Mouse (Mus musculus) cerebellum, adult 2 months (tissue): ENCODE measurements at regions not wholly inside any gene's neighbourhood (a gene's known extent, or its start where the extent isn't known, plus 50 kb on each side); places are given as distances from the start of the nearest gene placed in this dataset.

Source experiments
- DNase-seq, 2 experiments: peaks; one replicate each; pipeline ENCODE4 v3.0.0; 2021
- H3K27ac ChIP-seq: fragments of 200-500 bp; 2 replicates; pipeline ENCODE4 v1.5.1; 2012; ENCODE audit warnings: low read length, control low read depth, inconsistent platforms; ENCODE audit not compliant: insufficient read depth
- H3K27me3 ChIP-seq: fragments of 200-500 bp; 2 replicates; pipeline ENCODE4 v1.6.1; 2012; ENCODE audit warnings: inconsistent platforms, mild to moderate bottlenecking, low read length, moderate library complexity; ENCODE audit not compliant: control insufficient read depth, insufficient read depth
- H3K4me1 ChIP-seq: fragments of 200-500 bp; 2 replicates; pipeline ENCODE4 v1.6.1; 2011; ENCODE audit warnings: low read length; ENCODE audit not compliant: control insufficient read depth, insufficient read depth
- H3K4me3 ChIP-seq: fragments of 200-500 bp; replicated peaks from 2 replicates; pipeline ENCODE3; 2011; ENCODE audit warnings: mild to moderate bottlenecking, low read depth, low read length, control low read depth; ENCODE audit not compliant: insufficient read depth
- CTCF ChIP-seq: fragments of 200-500 bp; IDR thresholded peaks from 2 replicates; pipeline ENCODE4 v1.5.1; 2011; ENCODE audit warnings: low read depth, mild to moderate bottlenecking, control low read depth, low read length, moderate library complexity, borderline replicate concordance; ENCODE audit not compliant: insufficient read depth
- POLR2A ChIP-seq: fragments of 200-500 bp; IDR thresholded peaks from 2 replicates; pipeline ENCODE4 v1.6.1; 2011; ENCODE audit warnings: low read length, control low read depth, borderline replicate concordance; ENCODE audit not compliant: insufficient read depth
- WGBS: fragments of 180-500 bp; shearing (Covaris S2); methylation state at CpG from one replicate; pipeline ENCODE4 v1.1.7; 2018; 5-methylcytosine and 5-hydroxymethylcytosine counted together

DNA sequence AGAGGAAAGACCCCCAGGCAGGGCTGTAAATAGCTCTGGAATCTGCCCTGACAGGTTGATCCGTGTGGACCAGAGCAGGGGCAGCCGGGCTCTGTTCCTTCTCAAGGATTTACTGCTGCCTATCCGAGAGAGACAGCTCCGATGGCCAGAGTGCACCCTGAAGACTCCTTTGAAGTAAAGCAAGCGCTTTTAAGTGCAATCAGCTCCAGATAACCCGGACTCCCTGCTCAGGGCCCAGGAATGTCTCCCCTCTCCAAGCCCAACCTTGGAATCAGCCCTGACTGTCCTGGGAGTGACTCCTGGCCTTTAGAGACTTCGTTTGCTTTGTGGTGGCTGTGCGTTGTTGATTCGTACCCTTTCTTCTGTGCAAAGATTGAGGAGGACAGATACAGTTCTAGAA lies 73.2 kb upstream of the Podxl start:
- H3K27me3 ChIP-seq = no peaks in the 10 kb centered on the region; the same call in 1 of the 2 replicates
- H3K27ac ChIP-seq = no peak overlapping the region
- no peak overlapping the region for H3K4me3 ChIP-seq
- 55% methylated on average over 9 of the region's 9 CpGs for WGBS
- no peaks in the 10 kb centered on the region for H3K4me1 ChIP-seq
- no peak for TF ChIP-seq POLR2A
- no peak for TF ChIP-seq CTCF
- no peak for DNase-seq

DNA sequence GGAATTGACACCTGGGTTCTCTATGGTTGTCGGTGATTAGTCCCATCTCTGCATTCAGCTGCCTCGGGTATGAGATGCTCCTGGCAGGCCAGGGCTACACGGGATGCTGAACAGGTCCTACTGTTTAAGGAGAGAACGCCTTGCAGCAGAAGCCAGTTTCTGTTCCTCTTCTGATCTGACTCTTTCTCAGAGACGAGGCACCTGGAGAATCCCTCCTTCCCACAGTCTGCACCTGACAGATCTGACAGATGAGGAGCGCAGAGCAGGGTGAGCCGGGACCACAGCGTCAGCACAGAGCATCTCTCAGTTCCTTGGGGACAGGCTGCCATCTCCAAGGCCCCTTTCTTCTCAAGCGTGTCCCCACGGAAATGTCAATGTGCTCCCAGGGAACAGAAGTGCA lies 68.7 kb upstream of the Podxl start:
- no peaks in the 10 kb centered on the region; the same call in 1 of the 2 replicates for H3K27me3 ChIP-seq
- no peaks in the 10 kb centered on the region for H3K4me1 ChIP-seq
- H3K27ac ChIP-seq = no peak overlapping the region
- no peak for TF ChIP-seq POLR2A
- no peak for TF ChIP-seq CTCF
- no peak overlapping the region for H3K4me3 ChIP-seq
- DNase-seq = no peak
- WGBS = 72% methylated on average over 10 of the region's 10 CpGs

DNA sequence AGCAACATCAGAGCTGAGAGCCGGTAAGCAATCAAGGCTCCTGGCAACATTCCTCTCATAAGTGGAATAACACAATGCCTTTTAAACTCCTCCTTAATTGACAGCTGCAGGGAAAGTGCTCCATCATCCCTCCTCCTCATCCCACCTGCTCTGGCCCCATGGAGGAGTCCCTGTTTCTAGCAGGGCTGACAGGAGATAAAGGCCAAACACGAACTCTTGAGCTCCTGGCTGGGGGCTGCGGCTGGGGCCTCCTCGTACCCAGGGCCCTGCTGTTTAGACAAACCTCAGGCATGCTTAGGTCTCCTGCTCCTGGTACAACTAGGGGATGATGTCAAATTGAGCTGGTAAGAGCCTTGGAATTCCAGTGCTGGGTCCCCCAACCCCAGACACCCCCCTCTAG lies 66.2 kb upstream of the Podxl start:
- 67% methylated on average over 4 of the region's 4 CpGs for WGBS
- H3K4me3 ChIP-seq = no peak overlapping the region
- TF ChIP-seq CTCF (no peak), POLR2A (no peak)
- no peak overlapping the region for H3K27ac ChIP-seq
- H3K27me3 ChIP-seq = no peaks in the 10 kb centered on the region
- H3K4me1 ChIP-seq = no peaks in the 10 kb centered on the region
- DNase-seq = no peak

DNA sequence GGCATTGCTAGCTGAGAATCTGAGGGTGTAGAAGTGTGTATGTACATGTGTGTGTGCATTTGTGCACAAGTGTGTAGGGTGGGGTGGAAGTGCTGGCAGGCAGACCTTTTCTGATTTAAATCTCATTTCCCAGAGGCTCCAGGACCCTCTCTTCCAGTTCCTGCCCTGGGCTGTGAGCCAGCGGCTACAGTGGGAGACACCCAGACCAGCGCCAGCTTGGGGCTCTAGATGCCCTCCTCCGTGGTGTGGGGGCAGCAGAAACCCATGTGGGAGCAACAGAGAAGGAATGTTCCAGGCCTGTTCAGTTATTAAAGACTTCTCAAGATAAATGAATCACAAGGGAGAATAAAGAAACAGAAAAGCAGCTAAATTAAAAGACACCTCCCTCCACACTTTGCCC lies 64.1 kb upstream of the Podxl start:
- 31% methylated on average over 3 of the region's 3 CpGs for WGBS
- no peak for DNase-seq
- no peak for TF ChIP-seq CTCF
- TF ChIP-seq POLR2A = no peak
- Histone ChIP-seq H3K27ac (no peak overlapping the region), H3K4me3 (no peak overlapping the region), H3K4me1 (no peaks in the 10 kb centered on the region), H3K27me3 (no peaks in the 10 kb centered on the region)

DNA sequence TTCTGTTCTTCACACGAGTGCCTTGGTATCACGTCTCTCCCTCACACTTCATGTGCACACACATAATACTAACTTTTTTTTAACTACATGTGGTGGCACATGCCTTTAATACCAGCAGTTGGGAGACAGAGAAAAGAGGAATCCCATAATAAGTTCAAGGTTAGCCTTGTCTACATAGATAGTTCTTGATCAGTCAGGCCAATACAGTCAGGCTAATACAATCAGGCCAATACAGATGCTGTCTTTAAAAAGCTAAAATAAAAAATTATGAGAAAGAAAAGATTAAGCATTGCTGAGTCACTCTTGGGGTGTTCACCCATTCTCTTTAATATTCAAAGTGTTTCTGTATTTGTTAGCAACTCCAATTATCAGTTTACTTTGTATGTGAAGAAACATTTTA lies 61.3 kb upstream of the Podxl start:
- H3K27ac ChIP-seq = no peak overlapping the region
- DNase-seq = no peak
- no peak overlapping the region for H3K4me3 ChIP-seq
- TF ChIP-seq POLR2A = no peak
- no peak for TF ChIP-seq CTCF
- H3K27me3 ChIP-seq = no peaks in the 10 kb centered on the region
- 87% methylated on average over 2 of the region's 2 CpGs for WGBS
- H3K4me1 ChIP-seq = no peaks in the 10 kb centered on the region

DNA sequence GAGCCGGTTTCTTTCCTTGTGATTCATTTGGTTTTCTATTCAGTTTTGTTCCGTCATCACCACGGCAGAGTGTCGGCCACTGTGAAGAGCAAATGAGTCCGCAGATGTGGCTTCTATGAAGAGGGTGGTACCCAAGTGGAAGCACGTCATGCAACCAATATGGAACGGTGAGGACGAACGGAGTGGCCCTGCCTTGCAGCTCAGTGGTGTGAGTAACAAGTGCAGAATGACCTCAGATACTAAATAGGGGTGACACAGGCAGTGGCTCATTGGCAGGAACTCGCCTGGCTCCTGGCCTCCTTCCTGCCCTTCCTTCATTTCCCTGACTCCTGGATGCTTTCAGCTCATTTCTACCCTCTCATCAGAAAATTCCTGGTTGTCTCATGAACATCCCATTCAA lies 60.6 kb upstream of the Podxl start:
- 73% methylated on average over 10 of the region's 10 CpGs for WGBS
- H3K4me1 ChIP-seq = no peaks in the 10 kb centered on the region
- DNase-seq = no peak

DNA sequence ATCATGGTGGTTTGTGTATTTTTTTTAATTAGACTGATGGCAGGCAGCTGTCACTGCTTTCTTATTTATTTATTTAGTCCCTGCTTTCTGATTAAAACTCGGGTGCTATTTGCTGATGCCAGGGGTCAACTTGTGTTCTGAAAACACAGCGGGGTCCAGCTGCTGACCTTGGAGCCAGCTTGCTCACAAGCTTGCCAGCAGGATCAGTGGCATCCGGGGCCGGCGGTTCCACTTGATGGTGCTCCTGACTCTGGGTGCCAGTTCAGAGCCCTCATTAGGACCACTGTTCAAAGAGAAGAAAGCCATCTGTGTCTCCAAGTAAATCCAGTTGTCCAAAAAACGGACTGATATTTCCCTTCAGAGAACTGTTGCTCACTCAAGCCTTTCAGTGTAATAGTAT lies 57.2 kb upstream of the Podxl start:
- H3K4me1 ChIP-seq = no peaks in the 10 kb centered on the region
- no peaks in the 10 kb centered on the region for H3K27me3 ChIP-seq
- 40% methylated on average over 6 of the region's 6 CpGs for WGBS
- no peak overlapping the region for H3K27ac ChIP-seq
- no peak overlapping the region for H3K4me3 ChIP-seq
- no peak for DNase-seq
- no peak for TF ChIP-seq CTCF
- no peak for TF ChIP-seq POLR2A

More for the DNA sequence above, 60.6 kb upstream of the Podxl start:
- Histone ChIP-seq H3K27me3 (no peaks in the 10 kb centered on the region), H3K4me3 (no peak overlapping the region), H3K27ac (no peak overlapping the region)
- TF ChIP-seq CTCF = no peak
- no peak for TF ChIP-seq POLR2A

DNA sequence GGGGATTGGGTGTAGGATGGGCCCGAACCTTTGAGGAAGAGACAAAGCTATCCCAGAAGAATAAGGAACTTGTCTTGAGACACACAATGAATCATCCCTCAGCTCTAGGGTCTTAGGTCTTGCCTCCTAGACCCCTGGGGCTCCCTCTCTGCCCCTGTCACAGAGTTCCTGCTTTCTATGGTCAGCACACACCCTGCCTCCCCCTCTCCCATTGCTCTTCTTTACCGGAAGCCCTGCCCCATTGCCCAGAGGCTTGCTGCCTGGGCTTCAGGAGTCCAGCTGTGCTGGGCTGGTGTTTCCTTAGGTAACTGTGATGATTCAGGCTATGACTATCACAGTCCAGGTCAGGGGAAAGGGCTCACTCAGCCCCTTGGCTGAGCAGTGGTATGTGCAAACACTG lies 55.1 kb upstream of the Podxl start:
- H3K27me3 ChIP-seq = no peaks in the 10 kb centered on the region
- no peaks in the 10 kb centered on the region for H3K4me1 ChIP-seq
- WGBS = 80% methylated on average over 2 of the region's 2 CpGs
- TF ChIP-seq POLR2A = no peak
- no peak for TF ChIP-seq CTCF
- no peak overlapping the region for H3K4me3 ChIP-seq
- no peak for DNase-seq
- no peak overlapping the region for H3K27ac ChIP-seq

DNA sequence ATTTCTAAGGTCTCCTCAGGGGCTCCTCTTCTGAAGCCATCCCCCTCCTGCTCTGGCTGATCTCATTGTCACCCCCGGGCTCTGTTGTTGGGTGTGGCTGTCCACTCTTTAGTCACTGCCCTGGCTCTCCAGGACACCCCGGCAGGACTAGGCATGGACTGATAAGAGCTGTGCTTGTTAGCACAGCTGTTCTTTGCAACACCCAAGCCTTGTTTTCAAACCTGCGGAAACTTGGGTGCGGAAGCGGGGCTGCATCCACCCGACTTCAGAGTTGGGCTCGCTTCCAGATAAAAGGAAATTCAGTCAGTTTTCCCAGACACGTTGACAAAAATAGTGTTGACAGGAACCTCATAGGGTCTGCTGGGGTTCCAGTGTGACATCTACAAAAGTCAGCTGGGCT lies 53.6 kb upstream of the Podxl start:
- H3K4me3 ChIP-seq = no peak overlapping the region
- no peaks in the 10 kb centered on the region for H3K27me3 ChIP-seq
- H3K27ac ChIP-seq = no peak overlapping the region
- no peak for DNase-seq
- H3K4me1 ChIP-seq = no peaks in the 10 kb centered on the region
- 70% methylated on average over 8 of the region's 8 CpGs for WGBS
- TF ChIP-seq POLR2A (no peak), CTCF (no peak)

DNA sequence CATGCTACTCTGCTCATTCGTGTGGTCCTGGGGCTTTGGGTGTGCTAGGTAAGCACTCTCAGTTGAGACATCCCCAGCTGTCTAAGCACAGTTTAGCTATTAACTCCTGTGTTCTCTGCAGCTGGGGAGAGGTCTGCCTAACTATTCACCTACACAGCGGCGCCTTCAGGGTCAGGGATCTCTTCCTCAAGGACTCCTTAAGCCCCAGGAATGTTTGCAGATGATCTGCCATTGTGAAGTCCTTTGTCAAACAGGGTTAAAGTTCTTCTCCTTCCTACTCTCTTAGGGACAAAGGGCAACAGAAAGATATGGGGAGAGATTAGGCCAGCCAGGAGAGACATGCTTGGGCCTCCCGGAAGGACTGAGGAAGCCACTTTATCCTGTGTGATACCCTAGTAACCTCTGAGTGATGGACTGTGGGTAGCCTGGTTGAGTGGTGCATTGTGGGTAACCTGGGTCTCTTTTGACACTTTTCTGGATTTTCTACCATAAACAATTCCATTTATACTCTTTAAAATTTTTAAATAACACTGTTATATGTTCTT lies 51.7 kb upstream of the Podxl start:
- DNase-seq = no peak
- no peaks in the 10 kb centered on the region for H3K4me1 ChIP-seq
- TF ChIP-seq CTCF = no peak
- no peak for TF ChIP-seq POLR2A
- WGBS = 85% methylated on average over 4 of the region's 4 CpGs
- no peaks in the 10 kb centered on the region for H3K27me3 ChIP-seq
- no peak overlapping the region for H3K27ac ChIP-seq
- H3K4me3 ChIP-seq = no peak overlapping the region
